Mouse (Mus musculus) sigmoid colon, adult 10 weeks (tissue): ENCODE results near the gene Ebp. TPM values are rescaled to one million over a fixed set of nuclear protein-coding genes. Genes with fewer than 3 reads are reported as not detected.

Source experiments
- polyA plus RNA-seq: library from polyadenylated mRNA; stranded (reverse); fragments of 350-450 nt; fragmentation: Illumina TruSeq; extraction: RNeasy Lipid Tissue Mini Kit (QIAGEN cat#74804); gene quantifications from one replicate; pipeline ENCODE4 v1.2.3, GENCODE M21; 2014; ENCODE audit warnings: low read depth, low replicate concordance

The Ebp gene
- 42.3 TPM for polyA plus RNA-seq

GRCm38 (mm10) chrX:8193419-8193723, at the start of gene Ebp:
Gene Ebp (minus strand): TSS chrX:8193512.

DNA sequence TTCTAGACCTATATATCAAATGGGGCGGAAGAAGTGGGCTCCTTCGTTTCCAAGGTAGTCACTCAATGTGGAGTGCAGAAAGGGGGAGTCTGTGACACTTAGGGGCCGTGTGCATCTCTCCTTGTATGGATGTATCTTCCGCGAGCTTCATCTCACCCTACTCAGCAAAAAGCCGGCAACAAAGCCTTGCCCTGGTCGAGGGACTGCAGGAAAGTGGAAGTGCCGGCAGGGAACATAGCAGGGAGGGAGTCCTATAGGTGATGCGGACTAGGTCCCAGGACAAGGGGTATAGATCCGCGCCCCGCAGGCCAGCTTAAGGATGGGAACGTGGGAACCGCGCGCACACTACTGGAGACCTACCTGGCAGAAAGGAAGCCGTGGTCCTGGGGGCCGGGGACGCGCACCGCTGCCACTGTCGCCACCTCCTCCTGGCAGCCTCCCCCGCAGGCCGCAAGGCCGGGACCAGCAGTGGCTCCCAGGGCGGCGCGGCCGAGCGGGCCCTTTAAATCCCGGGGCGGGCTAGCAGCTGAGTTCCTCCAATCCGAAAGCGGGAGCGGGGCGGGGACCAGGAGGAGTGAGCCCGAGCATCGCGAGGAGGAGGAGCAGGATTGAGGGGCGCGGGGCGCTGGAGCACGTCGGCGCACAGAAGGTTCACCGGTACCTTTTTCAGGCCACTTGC, 12.8 kb upstream of the Ebp start, which contains the start of gene Porcn:
Porcn (minus strand) TSS at position 511 of the 679 bp plus-strand sequence.

GRCm38 (mm10) chrX:8175504-8176385, 17.6 kb downstream of the Ebp start, which contains the start of gene Tbc1d25:
Gene Tbc1d25 (minus strand): TSS chrX:8176181.

DNA sequence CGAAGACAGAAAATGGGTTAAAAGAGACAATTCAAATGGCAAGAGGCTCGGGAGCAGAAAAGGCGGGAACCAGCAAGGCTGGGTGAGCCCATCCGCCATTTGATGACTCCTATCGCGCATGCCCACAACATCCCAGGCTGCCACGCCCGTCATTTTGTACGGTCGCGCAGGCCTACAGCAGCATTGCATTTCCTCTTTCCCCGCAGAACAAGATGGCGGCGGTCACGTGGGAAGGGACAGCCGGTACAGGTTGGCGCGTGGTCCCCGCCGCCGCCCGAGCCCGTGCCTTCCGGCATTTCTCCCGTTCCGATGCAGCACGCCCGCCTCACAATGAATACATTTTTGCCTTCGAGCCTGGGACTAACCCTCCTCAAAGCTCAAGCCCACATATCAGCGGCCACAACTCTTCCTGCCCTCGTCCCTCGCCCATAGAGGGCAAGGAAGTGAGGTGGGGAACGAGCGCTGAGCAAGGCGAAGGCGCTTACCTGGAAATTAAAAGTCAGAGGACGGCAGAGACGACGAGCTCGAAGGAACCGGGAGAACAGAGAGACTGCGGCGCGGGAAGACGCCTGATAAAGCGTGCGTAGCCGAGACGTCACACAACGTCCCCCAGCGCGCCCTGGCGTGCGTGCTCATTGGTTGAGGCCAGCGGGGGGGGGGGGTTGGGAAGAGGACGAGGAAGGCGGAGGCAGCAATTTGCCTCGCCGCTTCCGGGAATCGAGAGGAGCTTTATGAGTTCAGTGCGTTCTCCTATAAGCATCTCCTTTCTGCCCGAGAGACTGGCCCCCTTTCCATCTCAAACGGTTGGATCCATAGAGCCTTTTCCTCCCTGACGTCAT, 47.9 kb downstream of the Ebp start, which contains the start of gene Rbm3:
Rbm3 (minus strand) TSS at position 728 of the 839 bp plus-strand sequence.

Other genes with a start within 250 kb of the Ebp start
- 1.8 TPM for gene Hdac6, start 245.6 kb downstream of the Ebp start, polyA plus RNA-seq
- gene Gata1, start 215.4 kb downstream of the Ebp start, polyA plus RNA-seq: not detected
- 176 TPM for gene Glod5, start 175.0 kb downstream of the Ebp start, polyA plus RNA-seq
- 6.6 TPM for gene Suv39h1, start 118.8 kb downstream of the Ebp start, polyA plus RNA-seq
- gene Was, start 103.0 kb downstream of the Ebp start, polyA plus RNA-seq: 0.47 TPM
- 96.1 TPM for gene Wdr13, start 60.6 kb downstream of the Ebp start, polyA plus RNA-seq
- 597 TPM for gene Rbm3, start 47.6 kb downstream of the Ebp start, polyA plus RNA-seq
- 0.25 TPM for gene Tbc1d25, start 17.3 kb downstream of the Ebp start, polyA plus RNA-seq
- 1.5 TPM for gene Porcn, start 13.0 kb upstream of the Ebp start, polyA plus RNA-seq
- gene Ftsj1, start 58.9 kb upstream of the Ebp start, polyA plus RNA-seq: 7.7 TPM
- gene Slc38a5, start 77.6 kb upstream of the Ebp start, polyA plus RNA-seq: not detected
- not detected for gene Ssxb10, start 133.9 kb upstream of the Ebp start, polyA plus RNA-seq
- gene Ssxb9, start 173.5 kb upstream of the Ebp start, polyA plus RNA-seq: not detected
- gene Ssxb1, start 219.8 kb upstream of the Ebp start, polyA plus RNA-seq: not detected